Mouse (Mus musculus): ENCODE data around the gene Tubgcp6.

- TF ChIP-seq EP300 (IDR thresholded peaks at IDR 0.05; ENCODE audit: low read depth) (no peak), CTCF (IDR thresholded peaks at IDR 0.05; ENCODE audit: low read depth) (no peak)
These were observed 19.0 kb downstream of the Tubgcp6 start for GRCm38 (mm10) chr15:89103921-89104320.
